Mouse (Mus musculus): Measurements from ENCODE around the gene Bahd1.

Gene Bahd1

DNA sequence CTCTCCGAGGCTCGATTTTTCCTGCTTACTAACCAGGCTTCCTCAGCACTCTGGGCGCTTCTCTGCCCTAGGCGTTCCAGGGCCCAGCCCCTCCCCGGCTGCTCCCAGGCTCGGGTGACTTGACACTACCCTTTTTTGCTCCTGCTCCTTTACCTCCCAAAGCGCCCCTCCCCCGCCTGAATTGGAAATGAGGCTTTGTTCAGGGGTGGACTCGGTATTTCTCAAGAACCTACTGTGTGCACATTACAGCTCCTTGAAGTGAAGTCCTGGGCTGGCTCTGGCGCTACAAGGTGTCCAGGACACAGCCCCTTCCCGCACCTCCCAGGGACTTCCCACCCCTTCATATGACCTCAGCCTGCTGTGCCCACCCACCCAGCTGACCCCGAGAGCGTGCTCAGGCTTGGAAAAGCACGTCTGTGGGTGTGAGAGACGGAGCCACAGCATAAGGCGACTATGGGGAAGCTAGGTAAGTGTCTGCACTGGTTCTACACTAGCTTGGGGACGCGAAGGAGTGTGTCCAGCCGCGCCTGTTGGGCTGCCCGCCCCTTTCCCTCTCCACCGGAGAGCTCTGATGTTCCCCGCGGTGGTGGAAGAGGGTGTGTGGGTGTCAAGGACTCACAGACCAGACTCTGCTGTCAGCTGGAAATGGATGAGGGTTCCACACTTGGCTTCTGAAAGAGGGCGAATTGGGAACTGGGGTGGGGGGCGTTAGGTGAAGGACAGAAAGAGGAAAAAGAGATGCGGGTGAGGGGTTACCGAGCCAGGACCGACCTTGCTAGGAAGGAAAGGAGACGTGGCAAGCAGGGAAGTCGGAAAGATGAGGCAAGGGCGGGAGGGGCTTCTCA, at the start of gene Bahd1:
Gene Bahd1 (plus strand): TSS at position 397 of the 845 bp plus-strand sequence.
- peak; percentile 44 to 46 for DNase-seq

GRCm38 (mm10) chr2:118851756-118852155, 48.4 kb upstream of the Bahd1 start:
- DNase-seq = no peak

- peak; percentile 90 to 96 for DNase-seq
Measured at GRCm38 (mm10) chr2:118861454-118862339, 38.5 kb upstream of the Bahd1 start, which contains the start of gene Ivd. Gene Ivd (plus strand): TSS chr2:118861954.

DNA sequence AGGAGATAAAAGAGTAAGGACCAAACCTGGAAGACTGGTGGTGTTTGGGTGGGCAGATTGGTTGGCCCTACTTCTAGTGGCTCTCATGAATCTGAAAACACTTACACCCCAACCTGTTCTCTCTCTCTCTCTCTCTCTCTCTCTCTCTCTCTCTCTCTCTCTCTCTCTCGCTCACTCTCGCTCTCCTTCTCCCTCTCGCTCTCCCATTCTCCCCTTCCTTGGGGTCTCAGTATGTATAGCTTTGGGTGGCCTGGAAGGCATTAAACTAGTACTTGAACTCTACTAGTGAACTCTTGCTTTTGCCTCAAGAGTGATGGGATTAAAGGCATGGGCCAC, 37.9 kb upstream of the Bahd1 start:
- DNase-seq = no peak

DNA sequence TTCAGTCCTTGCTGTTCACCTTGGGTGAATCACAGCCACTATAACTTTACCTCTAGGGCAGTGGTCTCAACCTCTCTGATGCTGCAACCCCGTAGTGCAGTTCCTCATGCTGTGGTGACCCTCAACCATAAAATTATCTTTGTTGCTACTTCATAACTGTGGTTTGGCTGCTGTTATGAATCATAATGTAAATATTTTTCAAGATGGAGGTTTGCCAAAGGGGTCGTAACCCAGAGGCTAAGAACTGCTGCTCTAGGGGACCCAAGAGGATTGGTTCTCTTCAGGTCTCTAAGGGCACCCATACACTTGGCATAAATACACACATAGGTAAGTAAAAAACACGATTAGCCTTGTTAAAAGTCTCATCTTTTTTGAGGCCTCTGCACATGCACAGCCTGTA, 29.6 kb upstream of the Bahd1 start:
- DNase-seq = no peak

DNA sequence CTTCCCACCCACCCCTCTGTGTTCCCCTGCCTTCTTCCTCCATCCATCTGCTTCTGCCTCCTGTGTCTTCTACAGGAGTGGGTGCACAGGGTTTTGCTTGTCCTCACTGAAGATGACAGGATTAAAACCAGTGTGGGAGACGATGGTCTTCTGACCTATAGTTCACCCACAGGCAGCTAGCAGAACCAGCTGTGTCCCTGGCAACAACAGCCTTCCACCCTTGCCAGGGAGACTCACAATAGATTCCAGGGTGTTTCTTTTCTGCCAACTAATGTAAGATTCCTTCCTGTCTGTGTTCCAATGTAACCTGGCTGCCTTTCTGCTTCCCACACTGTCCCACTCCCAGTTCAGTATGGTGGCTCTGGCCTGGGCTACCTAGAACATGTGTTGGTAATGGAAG, 29.1 kb upstream of the Bahd1 start:
- DNase-seq = no peak

DNA sequence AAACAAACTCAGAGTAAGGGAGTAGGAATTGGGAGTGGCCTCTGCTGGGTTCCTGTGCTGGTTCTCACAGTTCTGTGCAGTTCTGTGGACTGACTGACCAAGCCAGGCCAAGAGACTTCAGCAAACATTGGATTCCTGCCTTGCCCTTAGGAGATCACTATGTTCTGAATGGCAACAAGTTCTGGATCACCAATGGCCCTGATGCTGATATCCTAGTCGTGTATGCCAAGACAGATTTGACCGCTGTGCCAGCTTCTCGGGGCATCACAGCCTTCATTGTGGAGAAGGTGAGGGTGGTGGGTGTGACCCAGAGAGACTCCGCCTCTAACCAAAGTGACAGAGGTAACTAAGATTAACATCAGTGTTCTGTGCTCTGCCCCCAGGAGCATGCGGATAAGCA, 27.2 kb upstream of the Bahd1 start:
- DNase-seq = no peak

DNA sequence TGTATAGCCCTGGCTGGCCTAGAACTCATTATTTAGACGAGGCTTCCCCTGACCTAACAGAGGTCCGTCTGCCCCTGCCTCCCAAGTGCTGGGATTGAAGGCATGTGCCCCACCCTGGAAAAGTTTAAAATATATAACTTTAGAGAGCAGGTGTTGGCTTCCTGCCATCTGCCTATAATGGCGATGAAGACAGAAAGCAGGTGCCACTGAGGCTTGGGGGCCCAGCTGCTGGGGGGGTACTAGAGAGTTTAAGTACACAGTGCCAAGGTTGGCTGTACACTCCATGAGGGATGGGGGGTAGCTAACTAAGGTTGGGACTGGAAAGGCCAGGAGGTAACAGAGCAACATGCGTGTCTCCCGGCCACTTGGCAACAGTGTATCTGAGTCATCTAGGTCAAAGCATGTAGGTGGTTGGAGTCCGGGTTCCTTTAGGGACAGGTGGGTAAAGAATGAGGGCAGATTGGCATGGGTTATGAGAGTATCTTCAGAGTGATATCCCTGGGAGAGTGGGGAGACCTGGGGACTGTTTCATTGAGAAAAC, 26.2 kb upstream of the Bahd1 start:
- DNase-seq = peak; percentile 42 to 59

- no peak for DNase-seq
Measured at GRCm38 (mm10) chr2:118875316-118875715, 24.9 kb upstream of the Bahd1 start.

- no peak for DNase-seq
Measured at GRCm38 (mm10) chr2:118876453-118876852, 23.7 kb upstream of the Bahd1 start.

- DNase-seq = no peak
Measured at GRCm38 (mm10) chr2:118881019-118881418, 19.2 kb upstream of the Bahd1 start.

- no peak for DNase-seq
Measured at GRCm38 (mm10) chr2:118881956-118882355, 18.2 kb upstream of the Bahd1 start.

- DNase-seq = peak; percentile 81 to 93
Measured at GRCm38 (mm10) chr2:118882840-118883679, 17.1 kb upstream of the Bahd1 start.

- DNase-seq = no peak
Measured at GRCm38 (mm10) chr2:118887440-118887839, 12.7 kb upstream of the Bahd1 start.

DNA sequence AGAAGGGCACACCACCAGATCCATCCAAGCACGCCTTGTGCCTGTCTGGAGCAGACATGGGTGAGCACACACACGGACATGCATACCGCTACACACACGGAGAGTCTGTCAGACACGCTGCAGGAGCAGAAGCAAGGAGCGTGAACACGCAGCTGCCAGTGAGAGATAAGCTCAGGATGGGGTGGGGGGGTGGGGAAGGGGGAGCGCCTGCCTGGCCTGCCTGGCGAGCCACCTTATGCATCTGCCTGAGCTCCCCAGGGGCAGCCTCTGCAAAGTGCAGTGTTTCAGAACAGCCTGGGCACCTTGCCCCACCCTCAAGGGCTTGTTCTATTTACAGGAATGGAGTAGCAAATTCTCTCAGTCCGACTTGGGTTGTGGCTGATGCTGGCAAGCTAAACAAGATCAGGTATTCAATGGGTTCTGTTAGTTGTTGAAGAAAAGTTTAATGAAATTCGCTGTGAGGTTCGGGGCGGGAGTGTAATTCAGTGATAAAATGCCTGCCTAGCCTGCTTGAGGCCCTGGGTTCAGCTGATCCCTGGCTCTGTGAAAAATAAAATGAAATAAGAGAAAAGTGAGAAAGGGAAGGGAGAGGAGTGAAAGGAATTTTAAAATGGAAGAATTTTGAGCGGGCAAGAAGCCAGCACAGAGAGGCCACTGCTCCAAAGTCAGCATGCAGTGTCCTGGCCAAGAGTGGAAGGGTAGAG, 12.2 kb upstream of the Bahd1 start:
- DNase-seq = no peak

DNA sequence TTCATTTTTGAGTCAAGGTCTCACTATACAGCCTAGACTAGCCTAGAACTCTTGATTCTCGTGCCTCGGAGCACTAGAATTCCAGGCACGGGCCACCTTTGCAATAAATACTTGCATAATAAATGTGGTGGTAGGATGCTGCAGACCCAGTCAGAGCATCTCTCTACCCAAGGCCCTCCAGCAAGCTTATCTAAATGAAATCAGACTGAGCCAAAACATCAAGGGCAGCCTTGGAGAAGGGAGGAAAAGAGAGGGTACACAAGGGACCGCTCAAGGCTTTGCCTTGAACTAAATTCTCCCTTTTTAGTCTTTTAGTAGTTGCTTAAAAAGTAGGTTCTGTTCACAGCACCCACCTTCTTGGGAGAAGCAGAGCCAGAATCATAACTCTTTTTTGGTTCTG, 9.0 kb upstream of the Bahd1 start:
- no peak for DNase-seq

GRCm38 (mm10) chr2:118895990-118896913, 3.9 kb upstream of the Bahd1 start:
- peak; percentile 51 to 59 for DNase-seq

GRCm38 (mm10) chr2:118896914-118897291, 3.3 kb upstream of the Bahd1 start:
- DNase-seq = peak in 1 of 2 experiments; percentile 39

GRCm38 (mm10) chr2:118897392-118897791, 2.8 kb upstream of the Bahd1 start:
- no peak for DNase-seq

DNA sequence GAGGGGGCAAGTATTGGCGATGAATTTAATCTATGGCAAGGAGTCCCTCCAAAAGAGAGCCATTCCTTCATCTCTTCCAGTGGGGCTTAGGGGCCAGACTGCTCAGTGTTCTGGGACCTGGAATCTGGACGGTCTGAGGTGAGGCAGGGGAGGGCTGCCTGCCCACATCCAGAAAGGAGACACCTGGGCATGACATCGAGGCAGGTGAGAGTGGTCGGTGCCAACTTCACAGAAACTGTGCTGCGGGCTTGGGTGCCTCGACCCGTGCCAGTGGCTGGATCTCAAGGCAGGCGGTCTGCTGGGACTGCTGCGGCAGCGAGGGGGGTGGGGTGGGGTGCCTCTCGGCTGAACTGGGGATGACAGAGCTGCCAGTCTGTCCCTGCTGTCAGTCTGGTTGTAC, 2.4 kb upstream of the Bahd1 start:
- DNase-seq = no peak

- no peak for DNase-seq
Measured at GRCm38 (mm10) chr2:118898771-118899170, 1.4 kb upstream of the Bahd1 start.

Measured in cerebellum, adult 18-20 months (tissue).